Mouse (Mus musculus) right cerebral cortex, postnatal 14 days (tissue): Measurements from ENCODE around the gene Vps45.
"Not testable (repeated sequence)": the region's sequence is repeated elsewhere in the genome, so short reads cannot be mapped to it uniquely, and the experiment has no call there.

ENCODE experiments used
- DNase-seq: peaks from one replicate; pipeline ENCODE4 v3.0.0; 2022

The Vps45 gene

GRCm38 (mm10) chr3:96078066-96078465 is 19.8 kb upstream of the Vps45 start:
- DNase-seq, result no peak

GRCm38 (mm10) chr3:96072921-96073486 is 14.7 kb upstream of the Vps45 start:
- DNase-seq, result no peak

GRCm38 (mm10) chr3:96070241-96070640 is 12.0 kb upstream of the Vps45 start:
- no peak for DNase-seq

- DNase-seq, result no peak
Measured at GRCm38 (mm10) chr3:96069542-96069941, 11.3 kb upstream of the Vps45 start.

GRCm38 (mm10) chr3:96069046-96069445 is 10.8 kb upstream of the Vps45 start:
- no peak for DNase-seq

- DNase-seq, result no peak
Measured at GRCm38 (mm10) chr3:96066741-96067140, 8.5 kb upstream of the Vps45 start.

- peak; percentile 50 for DNase-seq
Measured at GRCm38 (mm10) chr3:96065754-96066375, 7.6 kb upstream of the Vps45 start.

GRCm38 (mm10) chr3:96065147-96065546 is 6.9 kb upstream of the Vps45 start:
- no peak for DNase-seq

- DNase-seq, result no peak
Measured at GRCm38 (mm10) chr3:96064217-96064616, 6.0 kb upstream of the Vps45 start.

GRCm38 (mm10) chr3:96063299-96063698 is 5.0 kb upstream of the Vps45 start:
- DNase-seq, result no peak

GRCm38 (mm10) chr3:96060146-96060545 is 1.9 kb upstream of the Vps45 start:
- DNase-seq, result no peak

- peak; percentile 85 for DNase-seq
Measured at GRCm38 (mm10) chr3:96057747-96058204, 490 bp downstream of the Vps45 start.

GRCm38 (mm10) chr3:96056031-96056430 is 2.2 kb downstream of the Vps45 start:
- no peak for DNase-seq

- no peak for DNase-seq
Measured at GRCm38 (mm10) chr3:96055294-96055693, 3.0 kb downstream of the Vps45 start.

GRCm38 (mm10) chr3:96051839-96052238 is 6.4 kb downstream of the Vps45 start:
- DNase-seq, result no peak

- no peak for DNase-seq
Measured at GRCm38 (mm10) chr3:96051186-96051585, 7.1 kb downstream of the Vps45 start.

- no peak for DNase-seq
Measured at GRCm38 (mm10) chr3:96050779-96051178, 7.5 kb downstream of the Vps45 start.

- DNase-seq, result not testable (repeated sequence)
Measured at GRCm38 (mm10) chr3:96044559-96044958, 13.7 kb downstream of the Vps45 start.

- no peak for DNase-seq
Measured at GRCm38 (mm10) chr3:96043104-96043503, 15.2 kb downstream of the Vps45 start.

- DNase-seq, result no peak
Measured at GRCm38 (mm10) chr3:96041079-96041478, 17.2 kb downstream of the Vps45 start.

- no peak for DNase-seq
Measured at GRCm38 (mm10) chr3:96040663-96041006, 17.6 kb downstream of the Vps45 start.

- DNase-seq, result no peak
Measured at GRCm38 (mm10) chr3:96039857-96040662, 18.2 kb downstream of the Vps45 start.

- DNase-seq, result no peak
Measured at GRCm38 (mm10) chr3:96038851-96039250, 19.4 kb downstream of the Vps45 start.

- DNase-seq, result no peak
Measured at GRCm38 (mm10) chr3:96038156-96038555, 20.1 kb downstream of the Vps45 start.
